Mouse (Mus musculus): ENCODE results near the gene Sycp2.

DNA sequence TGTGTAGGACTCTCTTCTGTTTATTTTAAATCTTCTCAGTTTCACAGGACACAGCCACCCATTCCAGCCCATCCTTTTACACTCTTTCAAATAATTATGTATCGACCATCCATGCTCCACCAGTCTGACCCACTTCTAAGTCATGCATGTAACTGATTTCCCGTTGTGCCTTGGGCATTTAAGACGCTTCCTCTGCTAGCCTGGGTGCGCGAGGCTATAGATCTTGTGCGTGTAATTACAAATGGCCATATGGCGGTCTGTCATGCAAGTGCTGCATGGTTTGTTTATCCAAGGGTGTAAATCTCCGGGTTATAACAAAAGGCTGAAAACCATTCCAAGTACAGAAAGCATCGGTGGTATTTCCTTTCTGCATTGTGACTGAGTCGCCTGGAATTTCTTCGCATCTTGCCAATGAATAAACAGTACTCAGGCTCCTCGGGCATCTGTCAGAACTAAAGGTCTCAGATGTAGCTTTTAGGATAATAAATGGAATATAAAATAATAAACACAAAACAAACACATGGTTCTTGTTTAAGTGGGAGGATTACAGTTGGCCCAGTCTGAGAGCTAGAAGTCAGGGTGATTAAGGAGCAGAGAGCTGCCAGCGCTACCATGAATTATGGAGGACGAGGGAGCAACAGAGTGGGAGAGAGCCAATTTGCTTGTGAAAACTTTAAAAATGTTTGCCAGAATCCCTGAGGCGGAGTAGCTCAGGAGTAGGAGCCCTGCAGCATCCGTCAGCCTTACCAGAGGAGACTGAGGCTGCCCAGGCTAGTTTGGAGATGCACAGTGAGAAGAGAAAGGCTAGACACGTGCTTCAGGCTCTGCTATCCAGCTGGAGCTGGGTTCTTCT is 47.4 kb upstream of the Sycp2 start:
- TF ChIP-seq POLR2A (IDR thresholded peaks at IDR 0.05; ENCODE audit: insufficient read length, low read depth) (no peak), CEBPB (IDR thresholded peaks at IDR 0.05; ENCODE audit: insufficient read depth, poor library complexity, severe bottlenecking) (no peak)
